Mouse (Mus musculus) central nervous system, embryonic 18 days (tissue): ENCODE measurements around the gene Olfr824. TPM values are rescaled to one million over a fixed set of nuclear protein-coding genes. Genes with fewer than 3 reads are reported as not detected.

Source experiments
- polyA plus RNA-seq: library from polyadenylated mRNA; depleted of rRNA; stranded (reverse); fragments of >200 nt; gene quantifications from 2 replicates; pipeline ENCODE4 v1.2.3, GENCODE M21; 2012; rRNA removed

Olfr824 gene
- not detected in 2 replicates for polyA plus RNA-seq

DNA sequence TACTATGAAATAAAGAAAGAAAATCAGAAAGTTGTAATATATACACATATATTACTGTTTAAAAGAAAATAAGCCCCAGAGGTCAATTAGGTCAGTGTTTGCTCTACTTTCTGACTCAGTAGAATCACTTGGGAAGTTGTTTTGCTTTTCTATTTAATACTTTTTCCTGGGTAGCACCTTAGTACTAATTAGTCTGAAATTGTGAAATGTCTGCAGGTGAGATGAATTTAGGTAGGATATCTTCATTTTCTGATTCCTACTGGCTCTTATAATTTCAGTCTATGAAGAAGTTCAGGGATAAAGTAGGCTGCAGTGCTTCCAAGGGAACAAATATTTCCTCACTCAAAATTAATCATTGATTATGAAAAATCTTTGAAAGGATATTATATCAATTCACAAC, at the start of gene Olfr824:
TSS of gene Olfr824 (minus strand) at position 101 of the 400 bp plus-strand sequence.

DNA sequence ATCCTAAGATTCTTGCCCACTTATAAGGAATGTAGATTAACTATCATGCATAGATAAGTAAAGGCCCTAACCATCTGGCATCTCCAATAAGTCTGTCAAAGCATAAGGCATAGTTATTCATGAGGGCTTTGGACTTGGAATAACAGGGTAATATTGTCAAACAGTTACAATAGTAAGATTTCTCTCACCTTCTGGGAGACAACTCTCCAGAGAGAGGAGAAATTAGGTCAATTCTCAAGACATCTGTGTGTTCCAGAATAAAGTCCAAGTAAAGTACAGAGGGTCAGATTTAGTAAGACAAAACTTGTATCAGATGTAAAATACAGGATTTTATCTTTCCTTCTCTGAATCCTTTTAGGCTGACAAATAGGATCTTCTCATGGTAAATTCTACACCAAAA, 36.9 kb upstream of the Olfr824 start, which contains the start of gene Olfr825:
TSS of gene Olfr825 (minus strand) at position 101 of the 400 bp plus-strand sequence.

DNA sequence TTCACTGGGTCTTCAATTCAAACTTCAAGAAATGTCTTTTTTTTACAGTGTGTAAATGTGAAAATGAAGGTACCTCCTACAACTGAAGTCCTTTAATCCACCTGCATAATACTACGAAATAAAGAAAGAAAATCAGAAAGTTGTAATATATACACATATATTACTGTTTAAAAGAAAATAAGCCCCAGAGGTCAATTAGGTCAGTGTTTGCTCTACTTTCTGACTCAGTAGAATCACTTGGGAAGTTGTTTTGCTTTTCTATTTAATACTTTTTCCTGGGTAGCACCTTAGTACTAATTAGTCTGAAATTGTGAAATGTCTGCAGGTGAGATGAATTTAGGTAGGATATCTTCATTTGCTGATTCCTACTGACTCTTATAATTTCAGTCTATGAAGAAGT, 14.5 kb downstream of the Olfr824 start, which contains the start of gene Olfr823:
TSS of gene Olfr823 (minus strand) at position 101 of the 400 bp plus-strand sequence.

Other genes starting within 250 kb of the Olfr824 start
- not detected in 2 replicates for gene Olfr815, start 224.1 kb downstream of the Olfr824 start, polyA plus RNA-seq
- not detected in 2 replicates for gene Olfr816, start 214.4 kb downstream of the Olfr824 start, polyA plus RNA-seq
- gene Olfr818, start 180.9 kb downstream of the Olfr824 start, polyA plus RNA-seq: not detected in 2 replicates
- not detected in 2 replicates for gene Olfr819, start 162.7 kb downstream of the Olfr824 start, polyA plus RNA-seq
- not detected in 2 replicates for gene Olfr247, start 153.9 kb downstream of the Olfr824 start, polyA plus RNA-seq
- not detected in 2 replicates for gene Gm10310, start 144.9 kb downstream of the Olfr824 start, polyA plus RNA-seq
- not detected in 2 replicates for gene Olfr820, start 117.4 kb downstream of the Olfr824 start, polyA plus RNA-seq
- gene Olfr821, start 99.7 kb downstream of the Olfr824 start, polyA plus RNA-seq: not detected in 2 replicates
- not detected in 2 replicates for gene Olfr822, start 58.8 kb downstream of the Olfr824 start, polyA plus RNA-seq
- not detected in 2 replicates for gene Olfr823, start 14.6 kb downstream of the Olfr824 start, polyA plus RNA-seq
- gene Olfr825, start 36.8 kb upstream of the Olfr824 start, polyA plus RNA-seq: not detected in 2 replicates
- not detected in 2 replicates for gene Olfr826, start 54.2 kb upstream of the Olfr824 start, polyA plus RNA-seq
- not detected in 2 replicates for gene Olfr827, start 84.4 kb upstream of the Olfr824 start, polyA plus RNA-seq
- 0.52 and 1.3 TPM in 2 replicates for gene Neurod4, start 150.2 kb upstream of the Olfr824 start, polyA plus RNA-seq
- 0.05 and 0.13 TPM in 2 replicates for gene Tespa1, start 192.9 kb upstream of the Olfr824 start, polyA plus RNA-seq